Mouse (Mus musculus) spleen, adult 2 months (tissue): ENCODE measurements around the gene Dffa.
"Not testable (repeated sequence)": the region's sequence is repeated elsewhere in the genome, so short reads cannot be mapped to it uniquely, and the experiment has no call there.

Source experiments
- CTCF ChIP-seq: fragments of 200-500 bp; IDR thresholded peaks from 2 replicates; pipeline ENCODE4 v1.5.1; 2011; ENCODE audit warnings: mild to moderate bottlenecking, inconsistent platforms; ENCODE audit not compliant: insufficient read depth, insufficient read length, insufficient replicate concordance; ENCODE audit errors: extremely low read depth
- POLR2A ChIP-seq: fragments of 200-500 bp; IDR thresholded peaks from 2 replicates; pipeline ENCODE4 v1.6.1; 2011; ENCODE audit warnings: low read depth, low read length, inconsistent platforms

- TF ChIP-seq CTCF, POLR2A: not testable (repeated sequence)
Measured at GRCm38 (mm10) chr4:149100449-149100848, 3.5 kb upstream of the Dffa start.
